Mouse (Mus musculus) liver, embryonic 14.5 days (tissue): ENCODE measurements at regions not wholly inside any gene's neighbourhood (a gene's known extent, or its start where the extent isn't known, plus 50 kb on each side); places are given as distances from the start of the nearest gene placed in this dataset.

Source experiments
- ATAC-seq: fragments of 200-750 bp; cut with Nextera tagmentation; 2 replicates; pipeline ENCODE4 v1.8.0; 2017; ENCODE audit warnings: moderate number of reproducible peaks, mild to moderate bottlenecking, moderate library complexity; ENCODE audit not compliant: insufficient read depth
- DNase-seq, 3 experiments: peaks; one replicate each; pipeline ENCODE4 v3.0.0-alpha.2; 2012 to 2013; ENCODE audit warnings: low read depth in 3 of 3, low spot score in 3 of 3
- H3K27ac ChIP-seq: fragments of 300-500 bp; sonication (generic); 2 replicates; pipeline ENCODE4 v1.5.1; 2014; ENCODE audit warnings: moderate library complexity, mild to moderate bottlenecking, control low read depth, inconsistent platforms
- H3K27me3 ChIP-seq: fragments of 300-500 bp; sonication (generic); 2 replicates; pipeline ENCODE4 v1.6.1; 2014; ENCODE audit warnings: mild to moderate bottlenecking, low read length, moderate library complexity; ENCODE audit not compliant: control insufficient read depth, insufficient read depth
- H3K36me3 ChIP-seq: fragments of 300-500 bp; sonication (generic); replicated peaks from 2 replicates; pipeline ENCODE4 v1.6.1; 2014; ENCODE audit warnings: low read depth; ENCODE audit not compliant: control insufficient read depth, insufficient read depth
- H3K4me1 ChIP-seq, 2 experiments: fragments of 200-500 bp in 1 of 2; fragments of 300-500 bp in 1 of 2; sonication (generic) in 1 of 2; replicated peaks; 2 replicates each; pipeline ENCODE4 v1.6.1; 2012 to 2014; ENCODE audit warnings: antibody characterized with exemption in 1 of 2, inconsistent platforms in 1 of 2, low read length in 1 of 2; ENCODE audit not compliant: control insufficient read depth in 2 of 2, insufficient read depth in 2 of 2
- H3K4me2 ChIP-seq: fragments of 300-500 bp; sonication (generic); 2 replicates; pipeline ENCODE4 v1.6.1; 2014; ENCODE audit warnings: low read depth, mild to moderate bottlenecking, control low read depth, moderate library complexity
- H3K4me3 ChIP-seq, 2 experiments: fragments of 200-500 bp in 1 of 2; fragments of 300-500 bp in 1 of 2; sonication (generic) in 1 of 2; 2 replicates each; pipeline ENCODE4 v1.5.1; 2012 to 2014; ENCODE audit warnings: low read depth in 2 of 2, low read length in 2 of 2, mild to moderate bottlenecking in 2 of 2, control low read depth in 1 of 2, inconsistent platforms in 1 of 2, moderate library complexity in 1 of 2; ENCODE audit not compliant: insufficient read depth in 1 of 2
- H3K9ac ChIP-seq: fragments of 300-500 bp; sonication (generic); replicated peaks from 2 replicates; pipeline ENCODE4 v1.6.1; 2014; ENCODE audit warnings: mild to moderate bottlenecking, control low read depth, moderate library complexity
- H3K9me3 ChIP-seq: fragments of 300-500 bp; sonication (generic); 2 replicates; pipeline ENCODE4 v1.6.1; 2016; ENCODE audit warnings: low read length, mixed read lengths; ENCODE audit not compliant: control insufficient read depth
- CTCF ChIP-seq: IDR thresholded peaks from 2 replicates; pipeline ENCODE4 v1.5.1; 2016; ENCODE audit warnings: antibody characterized with exemption, low read depth, control low read depth
- EP300 ChIP-seq: IDR thresholded peaks from 2 replicates; pipeline ENCODE4 v1.6.1; 2016; ENCODE audit warnings: antibody characterized with exemption, low read depth
- WGBS: fragments of 180-500 bp; shearing (Covaris S2); extraction: QIAGEN DNeasy Blood & Tissue Kit; methylation state at CpG from one replicate; pipeline ENCODE4 v1.1.7; 2014; ENCODE audit not compliant: insufficient replicate concordance; 5-methylcytosine and 5-hydroxymethylcytosine counted together

GRCm38 (mm10) chr11:113103161-113103845 lies 321.3 kb downstream of the Sox9 start:
- Histone ChIP-seq H3K36me3 (no peaks in the 10 kb centered on the region), H3K27me3 (no peaks in the 10 kb centered on the region), H3K27ac (no peak overlapping the region), H3K4me2 (no peak overlapping the region), H3K4me1 (peaks cover 0 to 4% of the 10 kb centered on the region in 2 experiments; a peak in 1 of 4 replicates), H3K9me3 (no peaks in the 10 kb centered on the region), H3K9ac (no peak overlapping the region), H3K4me3 (no peak overlapping the region)
- no peak for DNase-seq
- TF ChIP-seq CTCF (no peak), EP300 (no peak)
- no peak for ATAC-seq
- WGBS: 70% methylated on average over 12 of the region's 12 CpGs

GRCm38 (mm10) chr11:113105371-113105770 lies 323.3 kb downstream of the Sox9 start:
- H3K4me3 ChIP-seq: no peak overlapping the region
- H3K9me3 ChIP-seq: no peaks in the 10 kb centered on the region
- H3K36me3 ChIP-seq: no peaks in the 10 kb centered on the region
- DNase-seq (no peak), ATAC-seq (no peak)
- H3K4me1 ChIP-seq: peaks cover 0 to 4% of the 10 kb centered on the region in 2 experiments; a peak in 1 of 4 replicates
- WGBS: 71% methylated on average over 11 of the region's 11 CpGs
- no peak overlapping the region for H3K9ac ChIP-seq
- H3K27ac ChIP-seq: no peak overlapping the region
- no peak overlapping the region for H3K4me2 ChIP-seq
- no peaks in the 10 kb centered on the region for H3K27me3 ChIP-seq
- TF ChIP-seq EP300 (no peak), CTCF (no peak)

- H3K4me2 ChIP-seq: no peak overlapping the region
- no peak for ATAC-seq
- TF ChIP-seq CTCF (no peak), EP300 (peak; percentile 70)
Observed at GRCm38 (mm10) chr11:113107205-113107844, 325.3 kb downstream of the Sox9 start.

GRCm38 (mm10) chr11:113107966-113108699 lies 326.1 kb downstream of the Sox9 start:
- Histone ChIP-seq H3K4me3 (no peak overlapping the region), H3K36me3 (no peaks in the 10 kb centered on the region), H3K4me1 (peaks cover 0 to 2% of the 10 kb centered on the region in 2 experiments; a peak in 1 of 4 replicates), H3K9me3 (no peaks in the 10 kb centered on the region), H3K9ac (no peak overlapping the region), H3K27me3 (no peaks in the 10 kb centered on the region), H3K4me2 (no peak overlapping the region), H3K27ac (no peak overlapping the region)
- ATAC-seq (no peak), DNase-seq (no peak)
- TF ChIP-seq CTCF (no peak), EP300 (no peak)
- 39% methylated on average over 10 of the region's 10 CpGs for WGBS

More at GRCm38 (mm10) chr11:113107205-113107844, 325.3 kb downstream of the Sox9 start:
- DNase-seq: no peak
- no peak overlapping the region for H3K27ac ChIP-seq
- no peaks in the 10 kb centered on the region for H3K27me3 ChIP-seq
- H3K9me3 ChIP-seq: no peaks in the 10 kb centered on the region
- WGBS: 42% methylated on average over 16 of the region's 16 CpGs
- H3K4me3 ChIP-seq: no peak overlapping the region
- peaks cover 0 to 2% of the 10 kb centered on the region in 2 experiments; a peak in 1 of 4 replicates for H3K4me1 ChIP-seq
- H3K9ac ChIP-seq: no peak overlapping the region
- no peaks in the 10 kb centered on the region for H3K36me3 ChIP-seq

GRCm38 (mm10) chr11:113109096-113109495 lies 327.1 kb downstream of the Sox9 start:
- H3K27me3 ChIP-seq: no peaks in the 10 kb centered on the region
- no peak overlapping the region for H3K27ac ChIP-seq
- H3K9ac ChIP-seq: no peak overlapping the region
- peaks cover 0 to 2% of the 10 kb centered on the region in 2 experiments; a peak in 1 of 4 replicates for H3K4me1 ChIP-seq
- no peaks in the 10 kb centered on the region for H3K36me3 ChIP-seq
- WGBS: 69% methylated on average over 4 of the region's 4 CpGs
- H3K9me3 ChIP-seq: no peaks in the 10 kb centered on the region
- no peak overlapping the region for H3K4me3 ChIP-seq
- no peak overlapping the region for H3K4me2 ChIP-seq
- ATAC-seq (no peak), DNase-seq (no peak)
- TF ChIP-seq CTCF (no peak), EP300 (no peak)
